Mouse (Mus musculus) mouse trophoblast stem cell (cell line): ENCODE data around the gene Spata21.
"Not testable (repeated sequence)": the region's sequence is repeated elsewhere in the genome, so short reads cannot be mapped to it uniquely, and the experiment has no call there.

ENCODE experiments used
- in situ Hi-C, 2 experiments: fragments of 300-500 bp; cut with MseI, MboI; formaldehyde crosslinking; loops; 2 replicates in 1 of 2; 3 replicates in 1 of 2; pipeline ENCODE4 v1.15.1; 2025

The Spata21 gene

DNA sequence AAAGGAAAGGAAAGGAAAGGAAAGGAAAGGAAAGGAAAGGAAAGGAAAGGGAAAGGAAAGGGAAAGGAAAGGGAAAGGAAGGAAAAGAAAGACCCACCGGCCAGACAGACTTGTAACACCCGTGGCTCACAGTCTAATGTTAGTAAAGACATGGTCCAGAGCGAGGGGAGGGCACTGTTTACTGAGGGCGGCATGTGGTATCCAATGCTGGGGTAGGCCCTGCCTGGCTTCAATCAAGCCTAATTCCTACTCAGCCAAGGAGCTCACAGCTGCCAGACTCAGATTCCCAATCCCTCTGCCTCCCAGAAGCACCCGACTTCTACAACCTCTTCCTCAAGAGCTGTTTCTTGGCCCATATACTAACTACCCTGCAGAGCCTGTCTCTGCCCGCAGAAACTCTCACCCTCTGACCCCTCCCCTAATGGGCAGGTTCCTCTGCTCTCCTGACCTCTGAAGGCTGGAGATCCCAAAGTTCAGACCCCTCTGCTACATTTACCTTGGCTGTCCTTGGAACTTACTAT is 41.1 kb downstream of the Spata21 start:
- in situ Hi-C loops: no loop called here

DNA sequence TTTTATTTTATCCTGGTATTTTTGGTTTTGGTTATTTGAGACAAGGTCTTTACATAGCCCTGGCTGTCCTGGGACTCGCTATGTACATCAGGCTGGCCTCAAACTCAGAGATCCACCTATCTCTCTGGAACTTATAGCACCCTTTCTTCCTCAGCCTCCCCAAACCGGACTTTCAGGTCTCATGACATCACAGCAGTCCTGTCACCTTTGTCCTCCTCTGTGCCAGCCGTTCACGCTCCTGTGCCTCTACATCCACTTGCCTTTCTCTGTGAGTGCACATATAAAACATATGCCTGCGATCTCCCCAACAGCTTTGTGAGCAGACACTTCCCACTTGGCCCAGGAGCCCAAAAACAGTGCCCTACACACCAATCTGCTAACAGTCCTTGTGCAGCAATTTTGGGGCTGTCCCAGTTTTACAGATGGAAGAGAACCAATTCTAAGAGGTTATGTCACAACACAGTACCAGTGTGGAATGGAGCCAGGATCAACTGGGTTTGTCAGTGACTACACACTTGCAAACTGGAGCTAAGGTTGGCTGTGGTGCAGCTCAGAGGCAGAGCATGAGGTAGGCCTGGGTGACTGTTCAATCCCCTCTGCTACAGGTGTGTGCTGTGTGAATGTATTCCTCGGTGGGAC is 42.7 kb downstream of the Spata21 start:
- in situ Hi-C loops: no loop called here

DNA sequence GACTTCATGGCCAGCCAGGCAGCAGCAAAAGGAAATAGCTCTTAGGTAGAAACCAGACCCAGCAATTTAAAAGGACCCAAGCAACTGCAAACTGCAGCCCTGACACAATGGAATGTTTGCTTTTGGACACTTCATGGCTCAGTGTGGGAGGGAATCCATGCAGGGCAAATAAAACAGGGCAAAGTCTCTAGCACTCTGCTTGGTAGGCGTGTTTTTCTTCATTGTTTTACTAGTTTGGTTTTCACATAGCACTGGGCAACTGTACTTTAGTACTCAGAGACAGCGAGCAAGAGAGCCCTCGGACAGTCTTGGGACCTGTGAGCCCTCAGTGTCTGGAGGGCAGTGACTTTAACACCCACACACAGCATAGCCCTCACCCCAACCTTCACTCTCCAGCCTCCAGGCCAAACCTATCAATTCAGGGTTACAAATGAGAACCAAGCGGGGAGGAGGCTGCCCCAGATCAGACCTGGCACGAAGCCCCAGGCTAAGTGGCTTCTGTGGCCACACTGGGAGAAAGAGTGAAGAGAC is 43.5 kb downstream of the Spata21 start:
- in situ Hi-C loops: no loop called here

DNA sequence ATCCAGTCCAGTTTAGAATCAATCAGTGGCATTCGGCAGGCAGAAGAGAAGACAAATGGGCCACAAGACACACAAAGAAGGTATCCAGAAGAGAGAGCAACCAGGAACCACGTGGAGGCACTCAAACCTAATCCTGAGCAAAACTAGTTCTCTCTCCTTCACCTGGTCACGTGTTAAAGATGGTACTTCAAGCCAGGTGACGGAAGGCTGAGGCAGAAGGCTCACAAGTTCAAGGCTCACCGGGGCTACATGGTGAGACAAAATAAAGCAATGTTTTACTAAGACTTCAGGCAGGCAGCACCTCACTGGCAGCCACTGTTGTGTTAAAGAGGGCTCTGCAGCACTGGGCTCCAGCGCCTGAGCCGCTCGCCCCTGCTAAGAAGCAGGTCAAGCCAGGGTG is 44.1 kb downstream of the Spata21 start:
- in situ Hi-C loops: no loop called here

DNA sequence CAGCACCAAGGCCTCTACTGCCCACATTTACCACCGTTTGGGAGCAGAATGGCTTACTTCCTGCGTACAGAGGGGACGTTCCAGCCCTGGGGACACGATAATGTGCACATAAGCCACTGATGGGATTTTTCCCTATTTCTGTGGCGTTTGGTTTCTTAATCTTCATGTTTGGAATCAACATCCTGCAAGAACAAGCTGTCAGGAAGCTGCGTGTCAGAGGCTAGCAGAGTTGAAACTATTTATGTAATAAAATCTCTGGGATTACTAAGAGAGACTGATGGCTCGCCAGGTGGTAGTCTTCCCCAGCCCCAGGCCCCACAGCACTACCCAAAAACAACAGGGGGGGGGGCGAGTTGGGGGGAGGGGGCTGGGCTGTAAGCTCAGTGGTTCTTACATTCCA is 45.1 kb downstream of the Spata21 start:
- in situ Hi-C loops: no loop called here

DNA sequence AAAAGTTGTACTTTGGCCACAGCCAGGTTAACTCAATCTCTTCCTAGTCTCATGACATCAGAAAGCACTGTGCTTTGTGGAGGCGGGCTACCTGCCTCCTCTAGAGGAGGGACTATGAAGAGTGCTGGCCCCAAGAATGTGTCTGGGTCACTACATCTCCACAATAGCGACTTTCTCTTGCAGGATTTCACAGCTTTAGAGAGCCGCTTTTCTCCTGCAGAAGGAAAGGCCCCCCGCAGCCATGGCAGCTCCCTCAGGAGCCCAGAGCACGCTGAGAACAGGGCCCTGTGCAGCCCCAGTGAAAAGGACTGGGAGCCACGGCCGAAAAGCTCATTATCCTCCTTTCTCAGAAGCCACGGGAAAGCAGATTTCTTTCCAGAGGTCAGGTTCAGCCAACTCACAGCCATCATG is 45.9 kb downstream of the Spata21 start:
- in situ Hi-C loops: no loop called here

DNA sequence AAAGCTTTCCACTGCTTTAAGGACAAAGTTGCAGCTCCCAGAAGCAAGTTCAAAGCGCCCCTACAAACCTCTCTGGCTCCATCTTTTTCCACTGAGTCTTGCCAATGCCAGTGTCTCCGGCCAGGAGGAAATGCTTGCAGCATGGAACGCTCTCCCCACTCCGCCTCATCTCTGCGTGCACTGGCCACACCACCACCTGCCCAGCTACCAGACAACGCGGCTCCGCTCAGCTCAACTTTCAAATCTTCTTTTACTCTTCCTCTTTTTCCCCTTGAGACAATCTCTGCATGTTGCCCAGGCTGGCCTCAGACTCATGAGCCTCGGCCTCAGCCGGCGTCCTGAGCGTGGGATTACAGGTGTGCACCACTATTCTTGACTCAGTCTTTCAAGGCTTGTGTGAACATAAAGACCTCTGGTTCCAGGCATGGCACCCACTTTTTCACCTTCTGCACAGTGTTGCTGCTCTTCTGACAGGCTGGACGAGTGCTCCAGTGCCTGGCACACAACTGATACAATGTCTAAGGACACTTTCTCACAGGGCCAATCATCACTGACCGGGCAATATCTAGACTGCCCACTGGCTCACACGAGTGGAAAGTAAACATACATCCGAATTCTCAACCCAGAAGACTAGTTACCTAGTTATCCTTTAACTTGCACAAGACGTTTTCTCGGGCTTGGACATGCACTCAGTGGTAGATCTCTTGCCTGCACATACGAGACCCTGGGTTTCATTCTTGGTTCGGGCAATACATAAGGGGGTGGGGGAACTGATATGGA is 46.8 kb downstream of the Spata21 start:
- in situ Hi-C loops: no loop called here

DNA sequence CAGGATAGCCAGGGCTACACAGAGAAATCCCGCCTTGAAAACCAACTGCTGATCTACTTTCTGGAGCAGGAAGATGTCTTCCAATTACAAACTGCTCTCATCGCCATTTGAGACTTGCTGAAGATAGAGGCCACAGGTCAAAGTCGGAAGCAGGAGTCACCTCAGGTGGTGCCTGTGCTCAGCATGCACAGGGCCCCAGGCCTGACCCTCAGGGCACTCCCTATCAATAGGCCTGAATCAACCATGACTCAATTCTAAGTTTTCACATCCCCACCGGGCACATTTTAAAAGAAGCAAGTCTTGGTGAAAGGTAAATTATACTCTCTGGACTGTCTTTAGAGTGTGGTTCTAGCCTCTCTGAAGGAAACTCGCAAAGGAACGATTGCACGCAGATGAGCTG is 48.0 kb downstream of the Spata21 start:
- in situ Hi-C loops: no loop called here

DNA sequence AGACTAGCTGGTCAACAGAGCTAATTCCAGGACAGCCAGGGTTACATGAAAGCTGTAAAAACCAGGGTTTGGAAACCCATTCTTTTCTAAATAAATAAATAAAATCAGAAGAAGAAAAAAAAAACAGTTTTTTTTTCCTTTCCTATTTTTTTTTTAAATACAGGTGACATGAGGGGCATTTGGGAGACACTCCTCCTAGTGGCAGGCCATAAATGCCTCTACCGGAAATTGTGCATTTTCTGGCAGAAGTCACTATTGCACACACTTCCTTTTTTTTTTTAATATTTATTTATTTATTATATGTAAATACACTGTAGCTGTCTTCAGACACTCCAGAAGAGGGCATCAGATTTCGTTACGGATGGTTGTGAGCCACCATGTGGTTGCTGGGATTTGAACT is 49.6 kb downstream of the Spata21 start:
- in situ Hi-C loops: not testable (repeated sequence)

DNA sequence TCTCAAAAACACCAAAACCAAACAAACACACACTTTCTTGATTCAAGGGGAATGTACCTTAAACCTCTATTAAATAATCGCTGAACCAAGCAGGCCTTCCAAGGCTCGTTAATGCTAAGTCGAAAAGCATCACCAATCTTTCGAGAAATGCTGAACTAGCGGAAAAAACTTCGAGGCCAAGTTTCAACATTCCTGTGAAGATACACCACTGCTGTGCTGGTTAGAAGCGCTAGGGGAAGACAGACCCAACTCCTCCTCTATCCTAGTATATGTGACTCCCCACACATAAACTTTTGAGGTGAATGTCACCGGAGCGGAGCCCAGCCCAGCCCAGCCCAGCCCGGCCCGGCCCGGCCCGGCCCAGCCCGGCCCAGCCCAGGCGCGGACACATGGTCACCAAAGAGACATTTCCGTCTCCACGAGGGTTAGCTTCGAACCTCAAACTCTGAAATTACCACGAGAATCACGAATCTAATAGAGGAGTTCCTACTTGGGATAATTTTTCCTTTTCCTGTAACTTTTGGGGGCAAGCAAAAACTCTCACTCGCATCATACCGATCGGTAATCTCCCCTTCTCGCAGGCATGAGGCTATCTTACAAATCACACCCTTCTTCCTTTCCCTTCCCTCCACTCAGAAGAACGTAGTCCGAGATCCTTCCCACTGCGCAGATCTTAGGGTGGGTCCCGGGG is 50.4 kb downstream of the Spata21 start:
- in situ Hi-C loops: no loop called here

DNA sequence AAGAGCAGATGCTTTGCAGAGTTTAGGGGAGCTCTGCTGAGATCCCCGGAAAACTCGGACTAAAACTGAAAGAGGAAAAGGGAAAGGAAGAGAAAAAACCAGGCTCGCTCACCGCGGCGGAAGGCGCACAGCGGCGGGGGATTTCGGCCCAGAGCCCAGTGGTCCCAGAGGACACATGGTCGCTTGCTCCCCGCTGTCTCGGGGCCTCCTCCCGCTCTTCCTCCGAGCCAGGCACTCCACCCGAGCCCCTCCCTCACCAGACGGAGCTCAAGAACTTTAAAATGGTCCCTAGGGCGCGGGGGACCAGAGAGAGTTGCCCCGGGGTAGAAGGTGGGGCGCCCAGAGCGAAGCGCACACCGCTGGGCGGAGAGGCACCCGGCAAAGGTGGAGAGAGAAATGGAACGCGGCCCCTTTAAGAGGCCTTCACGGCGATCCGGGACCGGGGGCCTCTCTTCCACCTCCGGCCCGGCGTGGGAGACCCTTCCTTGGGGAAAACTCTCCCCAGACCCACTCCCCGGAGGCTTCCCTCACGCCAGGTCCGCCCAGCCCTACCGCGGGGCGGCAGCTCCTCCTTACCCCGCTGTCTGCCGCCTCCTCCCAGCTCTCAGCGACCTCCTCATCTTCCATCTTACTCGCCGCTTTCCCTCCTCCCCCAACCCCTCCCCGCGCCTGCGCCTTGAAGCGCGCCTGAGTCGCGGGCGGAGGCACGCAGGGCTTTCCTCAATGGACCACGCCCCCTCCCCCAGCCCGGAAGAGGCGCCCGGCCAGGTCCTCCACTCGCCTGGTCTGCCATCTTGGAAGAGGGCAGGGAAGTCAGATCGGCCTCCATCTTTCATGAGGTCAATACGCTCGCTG is 51.2 kb downstream of the Spata21 start, which contains the start of gene Szrd1:
Gene Szrd1, minus strand, starts transcription at position 660 of the 855 bp plus-strand sequence.
- in situ Hi-C loops: no loop called here

DNA sequence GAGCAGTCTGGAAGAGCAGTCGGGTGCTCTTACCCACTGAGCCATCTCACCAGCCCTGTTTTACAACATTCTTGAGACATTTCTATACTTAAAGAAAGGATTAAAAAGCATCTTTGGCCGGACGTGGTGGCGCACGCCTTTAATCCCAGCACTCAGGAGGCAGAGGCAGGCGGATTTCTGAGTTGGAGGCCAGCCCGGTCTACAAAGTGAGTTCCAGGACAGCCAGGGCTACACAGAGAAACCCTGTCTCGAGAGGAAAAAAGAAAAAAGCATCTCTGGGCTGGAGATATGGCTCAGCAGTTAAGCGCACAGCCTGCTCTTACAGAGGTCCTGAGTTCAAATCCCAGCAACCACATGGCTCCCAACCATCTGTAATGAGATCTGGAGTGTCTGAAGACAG is 52.2 kb downstream of the Spata21 start:
- in situ Hi-C loops: not testable (repeated sequence)

DNA sequence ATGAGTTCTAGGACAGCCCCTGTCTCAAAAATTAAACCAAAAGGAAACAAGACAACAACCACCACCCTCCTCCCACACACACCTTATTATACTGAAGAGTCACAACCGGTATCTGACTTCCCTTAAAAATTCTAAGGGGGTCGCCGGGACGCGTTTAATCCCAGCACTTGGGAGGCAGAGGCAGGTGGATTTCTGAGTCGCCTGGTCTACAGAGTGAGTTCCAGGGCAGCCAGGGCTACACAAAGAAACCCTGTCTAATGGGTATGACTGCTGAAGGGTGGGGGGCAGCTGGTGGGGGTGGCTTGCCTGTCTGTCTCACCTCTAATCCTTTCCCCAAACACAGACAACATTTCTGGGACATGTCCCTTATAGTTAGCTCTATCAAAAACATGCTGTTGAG is 52.8 kb downstream of the Spata21 start:
- in situ Hi-C loops: no loop called here

DNA sequence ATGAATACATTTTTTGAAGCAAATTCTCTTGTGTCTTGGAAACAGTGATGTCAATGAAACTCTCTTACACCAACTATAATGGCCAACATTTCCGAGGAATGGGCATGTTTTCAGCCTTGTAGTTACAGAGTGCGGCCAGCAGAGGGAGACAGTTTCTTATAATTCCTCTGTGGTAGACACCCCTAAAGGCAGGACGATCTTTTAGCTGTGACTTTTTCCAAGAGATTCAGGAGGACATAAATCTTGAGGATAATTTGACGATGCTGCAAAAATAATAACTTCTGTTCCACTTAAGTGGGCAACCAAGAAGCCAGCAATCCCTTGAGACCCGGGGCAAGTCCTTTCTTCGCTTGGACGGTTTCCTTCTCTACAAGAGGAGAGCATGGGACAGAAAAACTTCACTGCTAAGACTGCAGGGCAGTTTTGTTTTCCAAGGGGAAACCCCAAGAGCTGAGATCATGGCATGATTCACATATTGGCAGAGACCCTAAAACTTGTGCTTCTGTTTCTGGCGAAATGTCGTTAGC is 54.2 kb downstream of the Spata21 start:
- in situ Hi-C loops: no loop called here

DNA sequence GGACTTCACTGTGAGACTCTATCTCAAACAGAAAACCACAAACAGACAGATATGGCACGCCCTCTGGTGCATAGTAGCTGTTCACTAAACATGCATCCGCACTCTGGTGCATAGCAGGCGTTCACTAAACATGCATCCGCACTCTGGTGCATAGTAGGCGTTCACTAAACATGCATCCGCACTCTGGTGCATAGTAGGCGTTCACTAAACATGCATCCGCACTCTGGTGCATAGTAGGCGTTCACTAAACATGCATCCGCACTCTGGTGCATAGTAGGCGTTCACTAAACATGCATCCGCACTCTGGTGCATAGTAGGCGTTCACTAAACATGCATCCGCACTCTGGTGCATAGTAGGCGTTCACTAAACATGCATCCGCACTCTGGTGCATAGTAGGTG is 57.0 kb downstream of the Spata21 start:
- in situ Hi-C loops: not testable (repeated sequence)

DNA sequence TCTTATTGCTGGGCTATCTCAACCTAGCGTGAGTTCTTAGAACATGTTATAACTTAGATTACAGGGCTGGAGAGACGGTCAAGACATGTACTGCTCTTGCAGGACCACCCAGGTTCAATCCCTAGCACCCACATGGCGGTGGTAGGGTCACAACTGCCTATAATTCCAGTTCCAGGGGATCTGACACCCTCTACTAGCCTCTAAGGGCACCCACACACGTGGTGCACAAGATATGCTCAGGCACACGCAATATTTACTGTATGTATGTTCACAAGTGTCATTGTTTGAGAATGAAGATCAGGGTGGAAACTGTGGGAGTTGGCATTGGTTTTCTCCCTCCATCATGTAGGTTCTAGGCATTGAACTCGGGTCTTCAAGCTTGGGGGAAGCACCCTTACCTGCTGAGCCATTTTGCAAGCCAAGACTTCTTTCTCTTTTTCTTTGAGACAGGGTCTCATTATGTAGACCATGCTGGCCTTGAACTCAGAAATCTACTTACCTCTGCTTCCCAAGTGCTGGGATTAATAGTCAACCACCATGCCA is 58.4 kb downstream of the Spata21 start:
- in situ Hi-C loops: no loop called here

DNA sequence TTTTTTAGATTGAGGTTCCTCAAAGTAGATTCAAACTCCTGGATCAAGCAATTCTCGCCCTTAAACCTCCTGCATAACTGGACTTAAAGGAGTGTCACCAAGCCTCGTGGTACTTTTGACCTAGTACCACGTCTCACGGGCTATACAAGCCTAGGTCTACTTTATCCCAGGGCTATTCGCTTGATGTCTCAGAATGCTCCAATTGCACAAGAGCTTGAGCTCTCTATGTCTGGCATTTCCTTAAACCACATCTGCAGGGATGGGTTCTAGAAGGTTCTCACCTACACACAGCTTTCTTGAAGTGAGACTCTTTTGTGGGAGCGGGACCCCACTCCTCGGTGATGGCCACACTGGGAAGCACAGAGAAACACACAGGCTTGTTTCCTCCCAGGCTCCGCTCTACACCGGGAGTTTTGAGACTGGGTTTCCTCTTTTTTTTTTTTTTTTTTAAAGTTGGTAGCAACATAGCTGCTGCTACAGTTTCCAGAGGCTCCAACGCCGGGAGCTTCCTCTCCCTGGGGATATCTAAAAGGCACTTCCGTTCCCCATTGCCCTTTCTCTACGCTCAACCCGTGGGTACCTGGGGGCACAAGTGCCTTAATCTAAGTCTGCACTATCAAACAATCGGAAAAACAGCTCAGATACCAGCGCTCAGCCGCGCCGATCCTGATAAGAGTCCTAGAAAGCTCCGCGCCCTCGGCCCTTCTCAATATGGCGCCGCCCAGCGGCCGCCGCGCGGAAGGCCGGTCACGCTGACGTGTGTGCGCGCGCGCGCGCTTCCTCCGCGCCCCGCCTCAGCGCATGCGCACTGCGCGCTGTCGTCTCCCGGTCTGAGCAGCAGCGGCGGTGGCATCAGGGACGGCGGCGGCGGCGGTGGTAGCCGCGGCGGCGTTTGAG is 59.2 kb downstream of the Spata21 start, which contains the start of gene Fbxo42:
Gene Fbxo42, plus strand, starts transcription at position 802 of the 897 bp plus-strand sequence.
- in situ Hi-C loops: no loop called here

DNA sequence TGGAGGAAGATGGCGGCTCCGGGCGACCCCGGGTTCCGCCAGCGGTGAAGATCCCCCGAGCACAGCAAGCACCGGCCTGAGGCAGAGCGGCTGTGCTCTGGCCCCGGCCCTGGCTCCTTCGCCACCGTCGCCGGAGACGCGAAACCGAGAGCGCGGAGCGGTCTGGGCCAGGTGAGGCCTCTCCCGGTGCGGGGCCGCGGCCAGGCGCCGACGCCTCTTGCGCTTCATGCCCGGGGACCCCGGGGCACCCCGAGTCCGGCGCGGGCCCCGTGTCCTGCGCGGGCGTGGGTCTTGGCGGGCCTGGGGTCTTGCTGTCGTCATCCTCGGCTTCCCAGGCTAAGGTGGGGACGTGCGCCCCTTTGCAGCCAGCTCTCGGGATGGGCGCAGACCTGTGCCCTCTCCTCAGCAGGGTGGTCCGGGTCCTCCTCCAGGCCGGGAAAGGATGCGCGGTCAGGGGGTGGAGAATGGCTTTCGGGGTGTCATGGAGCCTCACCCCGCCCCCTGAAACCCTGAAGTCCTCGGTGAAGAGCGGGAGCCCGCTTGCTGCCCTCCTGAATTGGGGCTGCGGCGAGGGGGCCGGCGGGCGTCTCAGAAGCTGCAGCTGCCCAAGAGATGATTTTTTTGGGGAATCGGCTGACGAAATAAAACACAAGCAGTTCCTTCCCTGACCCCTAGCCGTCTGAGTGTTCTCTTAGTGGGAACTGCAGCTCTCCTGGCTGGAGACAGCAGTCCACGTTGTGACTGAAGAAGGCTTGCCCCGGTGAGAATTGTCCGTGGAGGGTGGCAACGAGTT is 60.1 kb downstream of the Spata21 start:
- in situ Hi-C loops: no loop called here

DNA sequence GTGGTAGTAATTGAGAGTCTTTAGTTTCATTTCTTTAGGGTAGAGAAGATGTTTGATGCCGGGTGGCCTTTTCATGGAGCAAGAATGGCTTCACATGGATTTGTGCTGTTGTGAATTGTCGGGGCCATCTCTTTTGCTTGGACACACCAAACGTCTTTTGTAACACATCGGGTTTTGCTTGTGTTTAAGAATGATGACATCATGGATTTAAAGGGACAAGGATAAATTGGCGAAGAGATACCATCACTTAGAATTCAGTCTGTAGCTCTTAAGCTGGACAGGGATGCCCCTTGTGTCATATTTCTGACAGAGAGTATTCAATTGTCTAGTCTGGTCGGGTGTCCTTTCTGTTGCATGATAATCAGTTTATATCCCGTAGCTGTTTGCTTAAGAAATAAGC is 61.0 kb downstream of the Spata21 start:
- in situ Hi-C loops: no loop called here
